18 mouse cellular contexts compared by ENCODE assay signal in genomic region chr2:65139606-65140329, GRCm38 (mm10).
DNase-seq lines count a peak whose midpoint lies in the region; ATAC-seq and TF ChIP-seq lines count a peak whose summit lies in the region.
"Had no signal": no experiment of that assay in that cellular context is flagged by ENCODE, and none has a peak within 500 bp of the region (broad histone marks: within the 10 kb centered on the region; RNA-seq: fewer than 3 reads in every experiment).

No protein-coding gene starts in this region.

- no peaks in the 10 kb centered on the region for H3K36me3 ChIP-seq in heart, embryonic 10.5 days
- H3K36me3 ChIP-seq in heart, postnatal 0 days (replicated peaks; ENCODE audit: control insufficient read depth, insufficient read depth, low read length): no peaks in the 10 kb centered on the region
- H3K36me3 ChIP-seq in lung, embryonic 15.5 days: no peaks in the 10 kb centered on the region
- H3K36me3 ChIP-seq in embryonic facial prominence, embryonic 14.5 days (ENCODE audit: control insufficient read depth, insufficient read depth, low read length): no peaks in the 10 kb centered on the region
- H3K36me3 ChIP-seq: embryonic facial prominence, embryonic 15.5 days; G1E; hindbrain, embryonic 12.5 days; midbrain, embryonic 12.5 days had no signal

- H3K4me3 ChIP-seq in heart, embryonic 10.5 days: no peak overlapping the region
- no peak overlapping the region for H3K4me3 ChIP-seq in heart, postnatal 0 days (ENCODE audit: low read depth, low read length)
- no peak overlapping the region for H3K4me3 ChIP-seq in lung, embryonic 15.5 days
- no peak overlapping the region for H3K4me3 ChIP-seq in embryonic facial prominence, embryonic 14.5 days (ENCODE audit: low read depth, low read length)
- H3K4me3 ChIP-seq: embryonic facial prominence, embryonic 15.5 days; hindbrain, embryonic 12.5 days; midbrain, embryonic 12.5 days had no signal

- 65% methylated on average over 4 of the region's 4 CpGs for WGBS in heart, embryonic 10.5 days
- 62% methylated on average over 4 of the region's 4 CpGs for WGBS in heart, postnatal 0 days
- 30% methylated on average over 4 of the region's 4 CpGs for WGBS in lung, embryonic 15.5 days
- WGBS in embryonic facial prominence, embryonic 14.5 days: 70% methylated on average over 4 of the region's 4 CpGs

- no peak overlapping the region for H3K27ac ChIP-seq in heart, embryonic 10.5 days
- H3K27ac ChIP-seq in heart, postnatal 0 days (ENCODE audit: low read depth): peak overlapping the region; percentile 74
- H3K27ac ChIP-seq in lung, embryonic 15.5 days: peak overlapping the region; percentile 55
- no peak overlapping the region for H3K27ac ChIP-seq in embryonic facial prominence, embryonic 14.5 days (replicated peaks; ENCODE audit: low read depth, low read length)
- H3K27ac ChIP-seq: embryonic facial prominence, embryonic 15.5 days; hindbrain, embryonic 12.5 days; liver, embryonic 14.5 days; macrophage; midbrain, embryonic 12.5 days had no signal

- H3K4me1 ChIP-seq in heart, embryonic 10.5 days: 0 out of 2 replicates have a peak, but pooled peaks cover 9% of the 10 kb centered on the region
- peaks cover 26% of the 10 kb centered on the region for H3K4me1 ChIP-seq in heart, postnatal 0 days (ENCODE audit: control insufficient read depth, insufficient read depth)
- H3K4me1 ChIP-seq in lung, embryonic 15.5 days: peaks cover 20% of the 10 kb centered on the region
- H3K4me1 ChIP-seq in embryonic facial prominence, embryonic 14.5 days (ENCODE audit: control insufficient read depth, insufficient read depth, low read length): no peaks in the 10 kb centered on the region
- H3K4me1 ChIP-seq: embryonic facial prominence, embryonic 15.5 days; hindbrain, embryonic 12.5 days; midbrain, embryonic 12.5 days had no signal

- no peaks in the 10 kb centered on the region for H3K9me3 ChIP-seq in heart, embryonic 10.5 days
- H3K9me3 ChIP-seq in heart, postnatal 0 days (replicated peaks; ENCODE audit: control insufficient read depth, low read length): peaks cover 6% of the 10 kb centered on the region; the same call in 1 of the 2 replicates
- H3K9me3 ChIP-seq in lung, embryonic 15.5 days: no peaks in the 10 kb centered on the region
- H3K9me3 ChIP-seq in embryonic facial prominence, embryonic 14.5 days (ENCODE audit: control insufficient read depth, low read length): peaks cover 7% of the 10 kb centered on the region; the same call in 1 of the 2 replicates
- H3K9me3 ChIP-seq: embryonic facial prominence, embryonic 15.5 days; G1E; hindbrain, embryonic 12.5 days; midbrain, embryonic 12.5 days had no signal

- H3K4me2 ChIP-seq in heart, postnatal 0 days (ENCODE audit: low read depth, low read length): no peak overlapping the region
- no peak overlapping the region for H3K4me2 ChIP-seq in lung, embryonic 15.5 days
- no peak overlapping the region for H3K4me2 ChIP-seq in embryonic facial prominence, embryonic 14.5 days (ENCODE audit: low read depth, low read length)
- H3K4me2 ChIP-seq: embryonic facial prominence, embryonic 15.5 days; hindbrain, embryonic 12.5 days; midbrain, embryonic 12.5 days had no signal

- peak; percentile 51 for DNase-seq in heart, adult 11 months
- DNase-seq in heart, embryonic 10.5 days (ENCODE audit: low spot score): no peak
- no peak for DNase-seq in heart, postnatal 0 days (ENCODE audit: low spot score)
- no peak for DNase-seq in heart, adult 18-20 months
- DNase-seq in lung, postnatal 36 days: no peak
- DNase-seq in embryonic facial prominence, embryonic 14.5 days (ENCODE audit: low spot score): no peak
- no peak for DNase-seq in thymus, postnatal 25 days
- DNase-seq: adrenal gland, postnatal 10 days; right cerebral cortex, postnatal 14 days; spleen, adult 18-20 months had no signal

- H3K9ac ChIP-seq in heart, postnatal 0 days (replicated peaks; ENCODE audit: low read depth, low read length): no peak overlapping the region
- H3K9ac ChIP-seq in lung, embryonic 15.5 days: no peak overlapping the region
- no peak overlapping the region for H3K9ac ChIP-seq in embryonic facial prominence, embryonic 14.5 days (ENCODE audit: low read depth, low read length)
- H3K9ac ChIP-seq: embryonic facial prominence, embryonic 15.5 days; hindbrain, embryonic 12.5 days; liver, embryonic 14.5 days; midbrain, embryonic 12.5 days had no signal

- no peak for TF ChIP-seq EP300 in heart, postnatal 0 days (IDR thresholded peaks at IDR 0.05; ENCODE audit: low read depth)

- ATAC-seq in heart, postnatal 0 days (ENCODE audit: insufficient read depth, low read depth): no peak
- ATAC-seq in lung, embryonic 15.5 days (ENCODE audit: borderline replicate concordance, extremely low read depth, low FRiP score, low TSS enrichment): peak; percentile 85
- 0 out of 2 replicates have a peak, but pooled peaks have one; percentile 37 for ATAC-seq in embryonic facial prominence, embryonic 14.5 days (ENCODE audit: low read depth)
- ATAC-seq: activated CD4-positive, CD25-positive, alpha-beta regulatory T cell, adult 4 months had no signal

- no peak for TF ChIP-seq CTCF in heart, postnatal 0 days (IDR thresholded peaks at IDR 0.05; ENCODE audit: low read depth)

- H3K27me3 ChIP-seq in heart, embryonic 10.5 days (ENCODE audit: insufficient read depth, poor library complexity, severe bottlenecking): no peaks in the 10 kb centered on the region
- H3K27me3 ChIP-seq in heart, postnatal 0 days (ENCODE audit: control insufficient read depth, insufficient read depth, low read length): no peaks in the 10 kb centered on the region
- H3K27me3 ChIP-seq in lung, embryonic 15.5 days: no peaks in the 10 kb centered on the region
- H3K27me3 ChIP-seq in embryonic facial prominence, embryonic 14.5 days (replicated peaks; ENCODE audit: control insufficient read depth, insufficient read depth, low read length): no peaks in the 10 kb centered on the region
- H3K27me3 ChIP-seq: embryonic facial prominence, embryonic 15.5 days; hindbrain, embryonic 12.5 days; midbrain, embryonic 12.5 days had no signal

Comparison
In these comparisons a context has a peak if more than half of its experiments do, and no peak if none do; other contexts are left out.
1. H3K27ac ChIP-seq: peak in heart, postnatal 0 days (single experiment) and lung, embryonic 15.5 days (single experiment); none in heart, embryonic 10.5 days (single experiment) and embryonic facial prominence, embryonic 14.5 days (single experiment).